Mouse (Mus musculus) lung, embryonic 16.5 days (tissue): ENCODE data around the gene Abl1. TPM values are rescaled to one million over a fixed set of nuclear protein-coding genes. Genes with fewer than 3 reads are reported as not detected.
"Not testable (repeated sequence)": the region's sequence is repeated elsewhere in the genome, so short reads cannot be mapped to it uniquely, and the experiment has no call there.

Experiments
- ATAC-seq: fragments of 200-750 bp; cut with Nextera tagmentation; 2 replicates; pipeline ENCODE4 v1.8.0; 2017; ENCODE audit warnings: low read depth, mild to moderate bottlenecking, moderate library complexity
- H3K27ac ChIP-seq: fragments of 300-500 bp; sonication (generic); 2 replicates; pipeline ENCODE4 v1.5.1; 2014; ENCODE audit warnings: mild to moderate bottlenecking, control low read depth, low read length
- H3K27me3 ChIP-seq: fragments of 300-500 bp; sonication (generic); 2 replicates; pipeline ENCODE4 v1.6.1; 2014; ENCODE audit warnings: low read depth, low read length, mixed read lengths; ENCODE audit not compliant: control insufficient read depth, insufficient read depth
- H3K36me3 ChIP-seq: fragments of 300-500 bp; sonication (generic); 2 replicates; pipeline ENCODE4 v1.6.1; 2014; ENCODE audit warnings: low read length; ENCODE audit not compliant: control insufficient read depth, insufficient read depth
- H3K4me1 ChIP-seq: fragments of 300-500 bp; sonication (generic); replicated peaks from 2 replicates; pipeline ENCODE4 v1.6.1; 2014; ENCODE audit warnings: low read length, mixed read lengths; ENCODE audit not compliant: control insufficient read depth, insufficient read depth
- H3K4me2 ChIP-seq: fragments of 300-500 bp; sonication (generic); 2 replicates; pipeline ENCODE4 v1.6.1; 2014; ENCODE audit warnings: low read depth, low read length, control low read depth
- H3K4me3 ChIP-seq: fragments of 300-500 bp; sonication (generic); 2 replicates; pipeline ENCODE4 v1.5.1; 2014; ENCODE audit warnings: mild to moderate bottlenecking, low read length, control low read depth
- H3K9ac ChIP-seq: fragments of 300-500 bp; sonication (generic); 2 replicates; pipeline ENCODE4 v1.6.1; 2014; ENCODE audit warnings: low read length, control low read depth
- H3K9me3 ChIP-seq: fragments of 300-500 bp; sonication (generic); 2 replicates; pipeline ENCODE4 v1.6.1; 2016; ENCODE audit warnings: low read length; ENCODE audit not compliant: control insufficient read depth
- WGBS: fragments of 180-500 bp; shearing (Covaris S2); extraction: QIAGEN DNeasy Blood & Tissue Kit; methylation state at CpG from one replicate; pipeline ENCODE4 v1.1.7; 2014; 5-methylcytosine and 5-hydroxymethylcytosine counted together
- polyA plus RNA-seq: library from polyadenylated mRNA; unstranded; fragments of >200 nt; fragmentation: Nextera tagmentation; extraction: Ambion mirVana; gene quantifications from 2 replicates; pipeline ENCODE4 v1.2.1, GENCODE M21; 2015

The Abl1 gene
- polyA plus RNA-seq, 1 experiment from 2014 or later: 37.6 TPM

DNA sequence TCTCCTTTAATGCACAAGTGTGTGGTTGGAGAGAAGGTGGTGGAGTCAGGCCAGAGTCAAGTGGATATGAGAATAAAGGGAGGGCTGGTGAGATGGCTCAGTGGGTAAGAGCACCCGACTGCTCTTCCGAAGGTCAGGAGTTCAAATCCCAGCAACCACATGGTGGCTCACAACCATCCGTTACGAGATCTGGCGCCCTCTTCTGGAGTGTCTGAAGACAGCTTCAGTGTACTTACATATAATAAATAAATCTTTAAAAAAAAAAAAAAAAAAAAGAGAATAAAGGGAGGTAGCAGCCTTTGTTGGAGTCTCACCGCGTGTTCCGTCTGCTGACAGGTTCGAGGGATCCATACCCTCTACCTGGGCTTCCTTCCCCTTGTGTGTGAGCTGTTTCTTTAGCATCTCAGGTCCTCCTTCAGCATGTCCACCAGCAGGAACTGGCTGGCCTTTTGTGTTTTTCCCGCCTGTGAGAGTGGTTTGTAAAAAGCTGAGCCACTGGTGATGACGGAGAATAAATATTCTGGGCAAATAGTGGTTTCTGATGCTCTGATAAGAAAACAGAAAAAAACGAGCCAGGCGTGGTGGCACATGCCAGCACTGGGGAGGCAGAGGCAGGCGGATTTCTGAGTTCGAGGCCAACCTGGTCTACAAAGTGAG, 7.0 kb upstream of the Abl1 start:
- H3K4me2 ChIP-seq, H3K4me3 ChIP-seq, H3K4me1 ChIP-seq, H3K27me3 ChIP-seq, ATAC-seq, H3K9me3 ChIP-seq, H3K27ac ChIP-seq, H3K9ac ChIP-seq: not testable (repeated sequence)
- peaks cover 32% of the 10 kb centered on the region for H3K36me3 ChIP-seq
- WGBS: 82% methylated on average over 15 of the region's 15 CpGs

DNA sequence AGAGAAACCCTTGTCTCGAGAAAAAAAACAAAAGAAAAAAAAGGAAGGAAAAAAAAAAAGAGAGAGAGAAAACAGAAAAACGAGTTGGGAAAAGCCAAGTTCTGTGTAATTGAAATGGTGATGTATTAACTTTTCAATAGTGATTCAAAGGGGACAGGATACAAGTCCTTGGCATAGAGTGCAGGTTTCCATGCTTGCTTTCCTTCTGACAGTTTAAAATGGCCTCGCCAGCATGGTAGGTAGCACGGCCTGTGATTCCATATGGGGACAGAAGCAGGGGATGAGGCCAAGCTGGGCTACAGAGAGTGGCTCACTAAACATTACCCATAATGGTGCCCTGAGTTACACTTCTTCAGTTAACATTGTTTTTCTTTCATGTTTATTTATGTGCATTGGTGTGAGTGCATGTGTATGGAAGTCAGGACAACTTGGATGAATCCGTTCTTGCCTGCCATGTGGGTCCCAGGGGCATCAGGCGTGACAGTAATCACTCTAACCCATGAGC, 6.4 kb upstream of the Abl1 start:
- Histone ChIP-seq H3K27ac (no peak overlapping the region), H3K4me1 (no peaks in the 10 kb centered on the region), H3K4me2 (no peak overlapping the region), H3K36me3 (peaks cover 27% of the 10 kb centered on the region), H3K27me3 (no peaks in the 10 kb centered on the region), H3K4me3 (no peak overlapping the region), H3K9me3 (no peaks in the 10 kb centered on the region), H3K9ac (no peak overlapping the region)
- WGBS: 84% methylated on average over 6 of the region's 6 CpGs
- ATAC-seq: no peak

DNA sequence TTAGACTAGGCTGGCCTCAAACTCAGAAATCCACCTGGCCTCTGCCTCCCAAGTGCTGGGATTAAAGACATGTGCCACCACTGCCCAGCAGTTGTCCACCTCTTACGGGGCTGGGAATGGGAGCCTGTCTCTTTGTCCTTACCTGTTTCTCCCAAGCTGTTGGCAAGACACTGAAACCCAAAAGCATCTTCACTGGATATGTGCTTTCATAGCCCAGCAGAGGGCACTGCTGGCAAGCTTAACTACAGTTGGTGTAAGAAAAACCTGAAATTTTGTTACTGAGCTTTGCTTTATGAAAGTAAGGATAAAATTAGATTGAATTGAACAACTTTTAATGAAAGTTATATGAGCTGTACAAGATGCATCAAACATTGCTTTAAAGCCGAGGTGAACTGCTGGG, 4.5 kb upstream of the Abl1 start:
- H3K4me3 ChIP-seq: no peak overlapping the region
- H3K27ac ChIP-seq: no peak overlapping the region
- 19% methylated on average over 2 of the region's 2 CpGs for WGBS

DNA sequence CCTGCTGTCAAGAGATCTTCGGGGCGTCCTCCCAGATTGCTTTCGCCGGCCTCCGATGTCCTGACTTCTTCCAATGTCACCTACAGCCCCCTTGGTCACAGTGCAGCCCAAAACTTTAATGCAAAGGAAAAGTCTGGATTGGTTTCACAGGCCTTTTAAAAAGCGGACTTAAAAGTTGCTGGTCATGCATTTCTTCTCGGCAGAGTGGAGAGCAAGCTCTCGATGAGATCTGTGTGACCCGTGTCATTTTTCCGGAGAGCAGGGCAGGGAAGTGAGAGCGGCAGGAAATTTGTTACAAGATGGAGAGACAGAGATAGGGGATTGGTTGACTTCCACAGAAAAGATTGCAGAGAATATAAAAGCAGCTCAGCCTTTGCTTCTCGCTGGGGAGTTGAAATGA, 869 bp downstream of the Abl1 start:
- H3K4me2 ChIP-seq: peak overlapping the region; percentile 65
- no peaks in the 10 kb centered on the region for H3K27me3 ChIP-seq
- no peaks in the 10 kb centered on the region; the same call in 1 of the 2 replicates for H3K9me3 ChIP-seq
- no peak for ATAC-seq
- H3K4me3 ChIP-seq: peak overlapping the region; percentile 98
- H3K36me3 ChIP-seq: 0 out of 2 replicates have a peak, but pooled peaks cover 3% of the 10 kb centered on the region
- peaks cover 15% of the 10 kb centered on the region for H3K4me1 ChIP-seq
- WGBS: under 1% methylated on average over 12 of the region's 12 CpGs
- peak overlapping the region; percentile 95 for H3K27ac ChIP-seq
- H3K9ac ChIP-seq: peak overlapping the region; percentile 94

More for the DNA sequence above, 4.5 kb upstream of the Abl1 start:
- H3K9me3 ChIP-seq: no peaks in the 10 kb centered on the region
- 0 out of 2 replicates have a peak, but pooled peaks cover 3% of the 10 kb centered on the region for H3K4me1 ChIP-seq
- no peaks in the 10 kb centered on the region for H3K27me3 ChIP-seq
- ATAC-seq: no peak
- H3K9ac ChIP-seq: no peak overlapping the region
- no peak overlapping the region for H3K4me2 ChIP-seq
- H3K36me3 ChIP-seq: peaks cover 17% of the 10 kb centered on the region

DNA sequence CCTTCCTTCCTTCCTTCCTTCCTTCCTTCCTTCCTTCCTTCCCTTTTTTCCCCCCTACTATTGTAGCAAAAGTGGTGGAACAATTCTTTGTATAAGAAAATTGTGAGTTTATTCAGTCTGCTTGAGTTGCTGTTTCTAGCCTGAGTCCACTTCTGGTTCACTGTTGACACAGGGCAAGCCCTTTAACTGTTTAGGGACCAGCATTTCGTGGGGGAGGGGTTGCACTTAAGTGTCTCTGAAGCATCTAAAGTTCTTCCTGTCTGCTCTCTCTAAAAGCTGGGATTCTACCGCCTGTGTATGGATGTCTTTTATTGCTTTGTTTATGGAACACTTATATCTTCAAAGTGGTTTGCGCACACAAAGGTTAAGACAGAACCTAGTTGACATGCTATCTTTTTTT, 1.9 kb downstream of the Abl1 start:
- no peak for ATAC-seq
- Histone ChIP-seq H3K9me3 (no peaks in the 10 kb centered on the region; the same call in 1 of the 2 replicates), H3K27ac (no peak overlapping the region), H3K4me2 (peak overlapping the region; percentile 65), H3K4me3 (peak overlapping the region; percentile 98), H3K4me1 (peaks cover 15% of the 10 kb centered on the region), H3K9ac (peak overlapping the region; percentile 94), H3K36me3 (0 out of 2 replicates have a peak, but pooled peaks cover 3% of the 10 kb centered on the region), H3K27me3 (no peaks in the 10 kb centered on the region)
- WGBS: 23% methylated on average over 3 of the region's 3 CpGs

DNA sequence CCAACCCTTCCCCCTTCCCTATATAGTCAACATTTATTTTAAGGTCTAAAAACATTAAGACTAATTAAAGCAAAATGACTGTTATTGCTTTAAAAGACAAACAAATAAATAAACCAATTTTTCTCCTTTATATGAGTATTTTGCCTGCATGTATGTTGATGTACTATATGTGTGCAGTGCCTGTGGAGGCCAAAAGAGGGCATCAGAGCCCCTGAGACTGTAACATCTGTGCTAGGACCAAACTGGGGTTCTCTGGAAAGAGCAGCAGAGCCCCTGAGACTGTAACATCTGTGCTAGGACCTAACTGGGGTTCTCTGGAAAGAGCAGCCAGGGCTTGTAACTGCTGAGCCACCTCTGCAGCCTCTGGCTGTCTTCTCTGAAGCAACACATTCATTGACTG, 10.0 kb downstream of the Abl1 start:
- Histone ChIP-seq H3K4me2 (no peak overlapping the region), H3K4me1 (no peaks in the 10 kb centered on the region), H3K36me3 (peaks cover 7% of the 10 kb centered on the region), H3K9me3 (no peaks in the 10 kb centered on the region), H3K27me3 (no peaks in the 10 kb centered on the region), H3K4me3 (no peak overlapping the region), H3K9ac (no peak overlapping the region), H3K27ac (no peak overlapping the region)
- no peak for ATAC-seq

DNA sequence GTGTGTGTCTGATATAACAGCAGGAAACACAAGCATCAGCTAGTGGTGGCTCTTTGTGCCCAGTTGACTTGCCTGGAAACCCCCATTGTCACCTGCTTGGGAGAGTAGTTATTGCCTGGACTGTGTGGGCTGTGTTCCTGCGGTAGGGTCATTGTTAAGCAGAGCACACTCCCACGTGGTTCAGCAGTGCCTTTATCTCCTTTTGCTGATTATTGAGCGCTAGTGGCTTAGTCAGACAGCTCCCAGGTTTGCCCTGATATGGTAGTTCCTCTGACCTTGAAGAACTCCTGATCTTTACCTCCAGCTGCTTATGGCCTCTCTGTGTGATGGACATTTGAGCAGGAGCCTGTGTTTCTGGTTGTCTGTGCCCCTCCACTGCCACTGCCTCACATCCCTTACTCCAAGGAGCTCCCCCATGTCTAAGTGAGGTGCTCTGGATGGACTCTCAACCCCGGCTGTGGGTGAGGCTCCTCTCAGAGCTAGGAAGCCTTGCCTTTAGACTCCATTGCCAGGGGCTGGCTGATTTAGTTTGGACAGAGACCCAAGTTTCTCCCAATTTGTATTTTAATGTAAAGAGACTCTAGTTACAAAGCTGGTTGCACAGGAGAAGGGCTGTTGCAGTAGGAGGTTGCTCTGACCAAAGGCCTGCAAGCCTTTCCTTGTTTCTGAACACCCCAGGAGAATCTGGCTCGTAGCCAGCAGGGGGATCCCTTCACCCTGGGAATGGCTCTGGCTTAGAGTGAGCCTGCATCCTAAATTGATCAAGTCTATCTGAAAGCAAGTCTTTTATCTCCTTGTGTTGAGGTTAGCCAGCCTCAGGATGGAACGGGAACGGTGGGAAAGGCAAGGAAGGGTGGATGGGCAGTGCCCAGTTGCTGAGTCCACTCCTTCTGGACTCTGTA, 12.6 kb downstream of the Abl1 start:
- Histone ChIP-seq H3K4me1 (no peaks in the 10 kb centered on the region), H3K4me2 (no peak overlapping the region), H3K27ac (no peak overlapping the region), H3K27me3 (no peaks in the 10 kb centered on the region), H3K9ac (no peak overlapping the region), H3K4me3 (no peak overlapping the region), H3K9me3 (no peaks in the 10 kb centered on the region), H3K36me3 (peaks cover 8% of the 10 kb centered on the region)
- no peak for ATAC-seq
- 57% methylated on average over 7 of the region's 7 CpGs for WGBS

DNA sequence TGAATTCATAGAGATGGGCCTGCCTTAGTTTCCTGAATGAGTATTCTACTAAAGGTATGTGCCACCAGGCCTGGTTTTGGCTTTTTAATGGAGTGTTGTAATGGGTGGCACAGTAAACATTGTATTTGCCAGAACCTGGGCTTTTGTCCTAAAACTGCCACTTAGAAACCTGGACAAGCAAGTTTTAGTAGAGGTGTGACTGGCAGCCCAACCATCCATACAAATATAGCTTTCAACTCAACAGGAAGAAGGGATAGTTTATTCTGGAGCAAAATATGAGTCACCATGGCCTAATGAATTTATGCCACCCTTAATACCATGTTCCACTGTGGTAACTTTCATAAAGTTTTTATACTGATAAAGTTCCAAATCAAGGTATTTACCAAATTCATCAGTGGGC, 15.1 kb downstream of the Abl1 start:
- H3K27me3 ChIP-seq: no peaks in the 10 kb centered on the region
- H3K9ac ChIP-seq: no peak overlapping the region
- H3K36me3 ChIP-seq: peaks cover 3% of the 10 kb centered on the region; the same call in 1 of the 2 replicates
- H3K4me3 ChIP-seq: no peak overlapping the region
- ATAC-seq: no peak
- H3K4me2 ChIP-seq: no peak overlapping the region
- no peaks in the 10 kb centered on the region for H3K9me3 ChIP-seq
- H3K4me1 ChIP-seq: no peaks in the 10 kb centered on the region
- no peak overlapping the region for H3K27ac ChIP-seq

DNA sequence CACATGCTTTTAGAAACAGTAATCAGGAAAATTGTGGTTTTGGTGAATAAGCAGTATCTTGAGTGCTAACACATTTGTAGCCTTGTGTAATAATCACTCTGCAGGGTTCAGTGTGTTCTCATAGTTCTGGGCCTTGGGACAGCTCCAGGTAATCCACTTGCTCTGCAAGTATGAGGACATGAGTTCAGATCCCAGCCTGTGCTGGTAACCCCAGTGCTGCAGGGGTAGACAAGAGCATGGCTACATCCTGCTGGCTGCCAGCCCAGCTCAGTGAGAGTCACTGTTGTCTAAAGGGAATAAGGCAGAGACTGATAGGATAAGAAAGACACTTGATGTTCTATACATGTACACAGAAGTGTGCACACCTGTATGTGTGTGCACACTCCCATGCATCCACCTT, 17.7 kb downstream of the Abl1 start:
- H3K36me3 ChIP-seq: peaks cover 3% of the 10 kb centered on the region; the same call in 1 of the 2 replicates
- no peak overlapping the region for H3K27ac ChIP-seq
- no peak overlapping the region for H3K4me2 ChIP-seq
- no peak overlapping the region for H3K4me3 ChIP-seq
- H3K9me3 ChIP-seq: no peaks in the 10 kb centered on the region
- no peaks in the 10 kb centered on the region for H3K4me1 ChIP-seq
- H3K9ac ChIP-seq: no peak overlapping the region
- ATAC-seq: no peak
- H3K27me3 ChIP-seq: no peaks in the 10 kb centered on the region
